Mouse (Mus musculus) intestine, embryonic 16.5 days (tissue): Measurements from ENCODE around the gene Grm5. TPM values are rescaled to one million over a fixed set of nuclear protein-coding genes. Genes with fewer than 3 reads are reported as not detected.

Experiments
- ATAC-seq: fragments of 200-750 bp; cut with Nextera tagmentation; 2 replicates; pipeline ENCODE4 v1.8.0; 2017; ENCODE audit warnings: moderate TSS enrichment, moderate library complexity
- H3K27ac ChIP-seq: fragments of 300-500 bp; sonication (generic); 2 replicates; pipeline ENCODE4 v1.5.1; 2014; ENCODE audit warnings: mild to moderate bottlenecking, low read length
- H3K27me3 ChIP-seq: fragments of 300-500 bp; sonication (generic); replicated peaks from 2 replicates; pipeline ENCODE4 v1.6.1; 2014; ENCODE audit warnings: low read length, control low read depth, mixed read lengths; ENCODE audit not compliant: control insufficient read depth, insufficient read depth
- H3K36me3 ChIP-seq: fragments of 300-500 bp; sonication (generic); 2 replicates; pipeline ENCODE4 v1.6.1; 2014; ENCODE audit warnings: low read length, control low read depth; ENCODE audit not compliant: control insufficient read depth, insufficient read depth
- H3K4me1 ChIP-seq: fragments of 300-500 bp; sonication (generic); 2 replicates; pipeline ENCODE4 v1.6.1; 2014; ENCODE audit warnings: low read length, control low read depth, mixed read lengths; ENCODE audit not compliant: control insufficient read depth, insufficient read depth
- H3K4me2 ChIP-seq: fragments of 300-500 bp; sonication (generic); 2 replicates; pipeline ENCODE4 v1.6.1; 2014; ENCODE audit warnings: low read depth, low read length, control low read depth
- H3K4me3 ChIP-seq: fragments of 300-500 bp; sonication (generic); 2 replicates; pipeline ENCODE4 v1.5.1; 2014; ENCODE audit warnings: mild to moderate bottlenecking, low read length
- H3K9ac ChIP-seq: fragments of 300-500 bp; sonication (generic); 2 replicates; pipeline ENCODE4 v1.6.1; 2014; ENCODE audit warnings: low read depth, low read length
- H3K9me3 ChIP-seq: fragments of 300-500 bp; sonication (generic); 2 replicates; pipeline ENCODE4 v1.6.1; 2016; ENCODE audit warnings: low read length, control low read depth; ENCODE audit not compliant: control insufficient read depth
- WGBS: fragments of 180-500 bp; shearing (Covaris S2); extraction: QIAGEN DNeasy Blood & Tissue Kit; methylation state at CpG from one replicate; pipeline ENCODE4 v1.1.7; 2014; 5-methylcytosine and 5-hydroxymethylcytosine counted together
- polyA plus RNA-seq: library from polyadenylated mRNA; unstranded; fragments of >200 nt; fragmentation: Nextera tagmentation; extraction: Ambion mirVana; gene quantifications from 2 replicates; pipeline ENCODE4 v1.2.1, GENCODE M21; 2015

The Grm5 gene
- polyA plus RNA-seq, 1 experiment from 2014 or later: not detected

DNA sequence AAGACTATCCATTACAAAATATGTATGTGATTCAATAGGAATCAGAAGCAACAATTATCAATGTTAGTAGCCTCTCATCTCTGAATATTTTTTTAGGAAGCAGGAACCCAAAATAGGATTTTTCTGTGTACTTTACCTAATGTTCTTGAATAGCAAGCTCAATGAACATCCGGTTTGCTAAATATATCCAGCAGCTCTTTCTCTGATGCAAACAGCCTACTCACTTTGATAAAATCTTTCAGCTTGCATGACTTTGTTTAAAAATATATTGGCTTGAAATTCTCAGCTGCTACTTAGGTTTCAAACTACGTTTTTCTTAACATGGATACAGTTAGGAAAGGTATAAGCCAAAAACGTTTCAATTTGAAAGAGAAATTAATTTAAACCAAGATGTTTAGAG, 77.8 kb downstream of the Grm5 start:
- 55% methylated on average over 3 of the region's 3 CpGs for WGBS
- Histone ChIP-seq H3K4me1 (no peaks in the 10 kb centered on the region), H3K36me3 (no peaks in the 10 kb centered on the region), H3K4me3 (no peak overlapping the region), H3K9me3 (no peaks in the 10 kb centered on the region), H3K27ac (no peak overlapping the region), H3K27me3 (no peaks in the 10 kb centered on the region), H3K4me2 (no peak overlapping the region), H3K9ac (no peak overlapping the region)
- no peak for ATAC-seq

DNA sequence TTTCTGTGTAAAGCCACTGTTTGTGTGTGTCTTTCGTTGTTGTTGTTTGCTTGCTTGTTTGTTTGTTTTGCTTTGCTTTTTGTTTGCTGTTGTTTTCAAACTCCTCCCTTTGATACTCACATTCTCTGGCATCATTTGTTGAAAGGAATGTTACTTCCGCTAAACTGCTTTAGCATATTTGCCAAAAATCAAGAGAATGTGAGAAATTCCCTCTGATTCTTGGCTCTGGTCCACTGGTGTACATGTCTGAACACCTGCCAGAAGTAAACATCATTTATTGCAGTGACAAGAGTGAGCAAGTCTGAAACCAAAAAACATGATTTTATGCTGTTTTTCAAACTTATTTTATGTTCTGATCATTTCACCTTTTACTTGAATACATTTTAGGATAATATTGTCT, 80.1 kb downstream of the Grm5 start:
- no peak overlapping the region for H3K4me2 ChIP-seq
- no peak overlapping the region for H3K4me3 ChIP-seq
- H3K27me3 ChIP-seq: no peaks in the 10 kb centered on the region
- WGBS: 71% methylated on average over 2 of the region's 2 CpGs
- H3K9ac ChIP-seq: no peak overlapping the region
- ATAC-seq: no peak
- H3K36me3 ChIP-seq: no peaks in the 10 kb centered on the region
- no peak overlapping the region for H3K27ac ChIP-seq
- no peaks in the 10 kb centered on the region for H3K9me3 ChIP-seq
- H3K4me1 ChIP-seq: no peaks in the 10 kb centered on the region

DNA sequence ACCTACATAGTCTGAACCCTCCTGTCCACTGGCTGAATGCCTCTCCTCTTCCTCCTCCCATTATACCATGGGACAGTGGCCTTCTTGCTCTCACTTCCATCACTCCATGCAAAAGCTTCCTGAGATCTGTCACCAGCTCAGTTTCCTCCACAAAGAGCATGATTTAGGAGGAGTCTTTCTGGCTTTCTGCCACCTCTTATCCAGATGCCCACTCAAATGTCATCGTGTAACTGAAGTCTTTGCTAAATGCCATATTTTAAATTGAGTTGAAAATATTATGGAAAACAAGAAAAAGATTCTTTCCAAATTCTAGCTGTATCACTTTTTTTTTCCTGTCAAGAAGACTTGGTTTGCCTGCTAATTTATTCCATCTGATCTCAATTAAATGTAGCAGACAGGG, 132.4 kb downstream of the Grm5 start:
- H3K36me3 ChIP-seq: no peaks in the 10 kb centered on the region
- no peak overlapping the region for H3K4me2 ChIP-seq
- no peaks in the 10 kb centered on the region for H3K27me3 ChIP-seq
- no peak for ATAC-seq
- WGBS: 54% methylated on average over 1 of the region's 1 CpGs
- no peaks in the 10 kb centered on the region for H3K9me3 ChIP-seq
- no peak overlapping the region for H3K27ac ChIP-seq
- no peaks in the 10 kb centered on the region for H3K4me1 ChIP-seq
- H3K4me3 ChIP-seq: no peak overlapping the region
- H3K9ac ChIP-seq: no peak overlapping the region

DNA sequence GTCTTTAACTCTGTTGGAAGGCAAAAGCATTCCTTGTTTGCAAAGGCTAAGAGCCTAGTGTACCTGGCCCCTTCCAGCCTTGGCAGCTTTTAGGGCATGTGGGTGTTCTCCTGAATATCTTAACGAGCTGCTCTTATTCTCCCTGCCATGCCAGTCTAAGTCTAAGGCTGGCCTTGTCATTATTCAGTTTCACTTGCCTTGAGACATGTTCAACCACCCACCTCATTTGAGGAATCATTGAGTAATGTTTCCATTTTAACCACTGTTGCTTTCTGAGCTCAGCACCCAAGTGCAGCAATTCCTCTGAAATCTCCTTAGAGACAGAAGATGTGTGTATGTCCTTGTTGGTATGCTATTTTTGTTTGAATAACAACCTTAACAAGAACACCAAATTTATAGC, 134.7 kb downstream of the Grm5 start:
- no peak for ATAC-seq
- H3K4me2 ChIP-seq: no peak overlapping the region
- 61% methylated on average over 1 of the region's 1 CpGs for WGBS
- no peak overlapping the region for H3K27ac ChIP-seq
- H3K9ac ChIP-seq: no peak overlapping the region
- no peaks in the 10 kb centered on the region for H3K4me1 ChIP-seq
- H3K9me3 ChIP-seq: no peaks in the 10 kb centered on the region
- no peak overlapping the region for H3K4me3 ChIP-seq
- H3K36me3 ChIP-seq: no peaks in the 10 kb centered on the region
- no peaks in the 10 kb centered on the region for H3K27me3 ChIP-seq

DNA sequence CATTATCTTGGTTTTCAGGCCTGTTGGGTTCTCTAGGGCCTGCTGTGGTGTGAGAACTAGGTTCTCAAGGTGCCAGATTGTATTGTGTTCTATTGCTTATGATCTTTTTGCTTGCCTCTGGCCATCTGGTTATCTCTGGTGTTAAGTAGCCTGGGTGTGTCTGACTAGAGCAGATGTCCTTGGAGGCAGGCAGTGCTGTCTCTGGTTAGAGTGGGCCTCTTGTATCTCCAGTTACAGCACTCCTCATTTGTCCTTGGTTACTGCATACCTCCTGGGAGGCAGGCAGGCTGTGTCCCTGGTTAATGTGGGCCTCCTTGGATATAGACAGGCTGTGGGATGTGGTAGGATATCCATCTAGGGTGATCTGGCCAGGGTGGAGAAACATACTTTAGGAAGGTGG, 150.5 kb downstream of the Grm5 start:
- Histone ChIP-seq H3K4me2 (no peak overlapping the region), H3K27ac (no peak overlapping the region), H3K36me3 (no peaks in the 10 kb centered on the region), H3K4me1 (no peaks in the 10 kb centered on the region), H3K9me3 (no peaks in the 10 kb centered on the region), H3K27me3 (no peaks in the 10 kb centered on the region), H3K4me3 (no peak overlapping the region), H3K9ac (no peak overlapping the region)
- ATAC-seq: no peak

DNA sequence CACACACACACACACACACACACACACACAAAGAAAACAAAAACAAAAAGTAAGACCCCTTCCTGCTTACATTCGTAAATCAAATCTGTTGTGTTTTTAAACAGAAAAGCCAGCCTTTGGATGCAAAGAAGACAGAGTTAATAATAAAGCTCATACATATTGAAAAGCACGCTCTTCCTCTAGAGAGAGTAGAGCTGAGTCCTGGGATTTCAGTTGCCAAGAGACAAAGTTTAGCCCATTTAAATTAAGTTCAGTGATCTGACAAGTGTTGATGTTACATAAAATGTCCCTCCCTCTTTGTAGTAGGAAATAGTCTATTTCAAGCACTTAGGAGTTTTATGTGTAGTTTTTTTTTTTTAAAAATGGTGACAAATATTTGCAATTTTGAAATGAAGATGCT, 178.0 kb downstream of the Grm5 start:
- 74% methylated on average over 2 of the region's 2 CpGs for WGBS

DNA sequence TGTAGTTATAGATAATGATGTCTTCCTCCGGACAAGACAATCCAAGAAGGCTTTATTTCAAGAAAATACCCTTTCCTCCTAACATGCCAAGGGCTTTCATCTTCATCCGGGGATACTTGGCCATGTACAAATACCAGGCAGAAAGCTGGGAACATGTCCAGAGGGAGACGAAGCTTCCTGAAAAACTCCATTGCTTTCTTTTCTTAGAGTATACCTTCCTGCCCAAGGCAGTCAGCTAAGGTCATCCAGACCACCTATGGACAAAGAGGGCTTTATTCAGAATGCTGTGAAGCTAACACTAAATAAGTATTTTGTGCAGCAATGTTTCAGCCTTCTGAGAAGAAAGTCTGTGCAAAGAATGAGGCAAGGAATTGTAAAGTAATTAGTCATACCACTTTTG, 178.4 kb downstream of the Grm5 start:
- Histone ChIP-seq H3K4me2 (no peak overlapping the region), H3K4me1 (no peaks in the 10 kb centered on the region), H3K27ac (no peak overlapping the region), H3K36me3 (no peaks in the 10 kb centered on the region), H3K4me3 (no peak overlapping the region), H3K27me3 (no peaks in the 10 kb centered on the region), H3K9me3 (no peaks in the 10 kb centered on the region), H3K9ac (no peak overlapping the region)
- no peak for ATAC-seq
- WGBS: 48% methylated on average over 3 of the region's 3 CpGs

More for the DNA sequence above, 178.0 kb downstream of the Grm5 start:
- Histone ChIP-seq H3K4me2 (no peak overlapping the region), H3K27me3 (no peaks in the 10 kb centered on the region), H3K4me1 (no peaks in the 10 kb centered on the region), H3K36me3 (no peaks in the 10 kb centered on the region), H3K27ac (no peak overlapping the region), H3K9me3 (no peaks in the 10 kb centered on the region), H3K4me3 (no peak overlapping the region), H3K9ac (no peak overlapping the region)
- no peak for ATAC-seq

DNA sequence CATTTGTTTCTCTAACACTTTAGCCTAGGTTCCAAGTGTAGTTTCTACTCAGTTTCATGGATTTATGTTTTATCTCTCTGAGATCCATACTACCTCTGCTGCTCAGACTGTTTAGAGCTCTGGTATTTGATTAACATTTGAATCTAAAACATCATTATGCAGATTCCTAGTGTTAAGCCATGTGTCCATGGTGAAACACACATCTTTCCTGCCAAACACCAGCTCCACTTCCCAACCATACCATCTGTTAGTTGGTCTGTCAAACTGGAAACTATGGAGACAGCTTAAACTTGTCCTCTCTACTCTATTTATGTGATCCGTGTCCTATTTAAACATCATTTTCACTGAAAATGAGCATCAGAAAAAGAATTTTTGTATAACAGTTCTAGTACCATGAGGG, 203.6 kb downstream of the Grm5 start:
- no peak overlapping the region for H3K27ac ChIP-seq
- no peaks in the 10 kb centered on the region for H3K9me3 ChIP-seq
- no peaks in the 10 kb centered on the region for H3K4me1 ChIP-seq
- no peak for ATAC-seq
- 71% methylated on average over 1 of the region's 1 CpGs for WGBS
- H3K4me2 ChIP-seq: no peak overlapping the region
- H3K9ac ChIP-seq: no peak overlapping the region
- H3K36me3 ChIP-seq: no peaks in the 10 kb centered on the region
- H3K4me3 ChIP-seq: no peak overlapping the region
- no peaks in the 10 kb centered on the region for H3K27me3 ChIP-seq

DNA sequence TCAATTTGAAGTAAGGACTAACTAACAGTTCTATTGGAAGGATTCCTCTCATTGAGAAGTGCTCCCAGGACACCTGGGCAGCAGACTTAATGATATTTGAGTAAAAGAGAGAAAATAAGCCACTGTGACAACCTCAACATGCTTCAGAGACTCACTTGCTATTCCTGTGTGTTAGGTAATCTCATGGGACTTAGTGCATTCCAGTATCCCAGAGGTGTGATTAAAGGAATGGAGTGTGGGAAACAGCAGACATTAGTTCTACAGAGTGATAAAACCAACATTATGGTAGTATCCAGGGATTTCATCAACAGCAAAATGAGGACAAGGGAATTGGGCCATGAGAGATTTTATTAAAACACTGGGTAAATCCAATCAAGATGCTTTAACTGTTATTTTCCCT, 205.0 kb downstream of the Grm5 start:
- Histone ChIP-seq H3K9ac (no peak overlapping the region), H3K36me3 (no peaks in the 10 kb centered on the region), H3K4me2 (no peak overlapping the region), H3K9me3 (no peaks in the 10 kb centered on the region), H3K4me3 (no peak overlapping the region), H3K27me3 (no peaks in the 10 kb centered on the region), H3K4me1 (no peaks in the 10 kb centered on the region), H3K27ac (no peak overlapping the region)
- ATAC-seq: no peak

DNA sequence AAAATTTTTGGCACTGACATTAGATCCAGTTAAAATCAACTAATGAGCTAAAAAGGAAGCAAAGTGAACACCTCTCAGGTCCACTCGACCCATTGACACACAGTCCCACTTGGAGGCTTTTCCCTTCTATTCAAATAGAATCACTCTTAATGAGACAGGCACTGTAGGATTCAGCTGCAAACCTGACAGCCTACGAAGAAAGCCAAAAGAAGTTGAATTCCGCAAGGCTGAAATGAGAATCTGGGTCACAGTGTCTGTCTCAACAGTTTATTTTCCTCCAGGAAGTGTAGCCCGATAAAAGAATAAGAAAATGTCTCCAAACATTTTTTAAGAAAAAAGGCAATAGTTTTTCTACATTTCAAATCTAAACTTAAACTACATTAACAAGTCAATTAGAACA, 209.9 kb downstream of the Grm5 start:
- no peak overlapping the region for H3K4me2 ChIP-seq
- H3K9ac ChIP-seq: no peak overlapping the region
- H3K9me3 ChIP-seq: no peaks in the 10 kb centered on the region
- H3K27me3 ChIP-seq: no peaks in the 10 kb centered on the region
- ATAC-seq: no peak
- no peak overlapping the region for H3K4me3 ChIP-seq
- 74% methylated on average over 4 of the region's 4 CpGs for WGBS
- no peaks in the 10 kb centered on the region for H3K36me3 ChIP-seq
- no peaks in the 10 kb centered on the region for H3K4me1 ChIP-seq
- no peak overlapping the region for H3K27ac ChIP-seq
